Mouse (Mus musculus) gastrocnemius, postnatal 14 days (tissue): Measurements from ENCODE around the gene Clint1. TPM values are rescaled to one million over a fixed set of nuclear protein-coding genes. Genes with fewer than 3 reads are reported as not detected.

Experiments used
- DNase-seq: peaks from one replicate; pipeline ENCODE4 v3.0.0; 2021; ENCODE audit warnings: mixed read lengths
- intact Hi-C: fragments of 180-260 bp; cut with DNase I; formaldehyde crosslinking; loops from one replicate; pipeline ENCODE4 v1.15.1; 2025; ENCODE audit warnings: low total_unique reads
- total RNA-seq, 2 experiments: library from RNA; stranded (reverse); gene quantifications; 2 replicates each; pipeline ENCODE4 v1.2.3; 2021

Clint1 gene
- total RNA-seq, 2 experiments from 2014 or later = 32.4 to 37.7 TPM

DNA sequence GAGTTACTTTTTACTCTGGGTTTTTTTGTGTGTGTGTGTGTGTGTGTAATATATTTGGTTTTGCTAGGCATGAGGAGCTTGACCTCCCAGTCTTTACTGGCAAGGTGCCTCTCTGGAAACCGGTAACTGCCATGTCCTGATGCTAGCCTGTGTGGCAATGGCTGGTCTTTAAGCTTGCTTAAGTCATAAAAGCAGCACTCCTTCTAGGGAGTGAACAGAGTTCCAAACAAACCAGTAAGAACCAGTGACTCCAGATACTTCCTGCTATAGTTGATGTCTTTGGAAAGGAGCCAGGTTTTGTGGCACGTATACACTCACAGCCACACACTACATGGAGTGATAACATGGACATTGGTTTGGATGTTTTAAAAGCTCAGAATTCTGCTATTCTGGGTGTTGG lies 24.2 kb downstream of the Clint1 start:
- no peak for DNase-seq
- intact Hi-C loops = loop anchor here (10.0 kb wide), 1 partner anchor 81 kb away; no protein-coding TSS in a partner anchor

DNA sequence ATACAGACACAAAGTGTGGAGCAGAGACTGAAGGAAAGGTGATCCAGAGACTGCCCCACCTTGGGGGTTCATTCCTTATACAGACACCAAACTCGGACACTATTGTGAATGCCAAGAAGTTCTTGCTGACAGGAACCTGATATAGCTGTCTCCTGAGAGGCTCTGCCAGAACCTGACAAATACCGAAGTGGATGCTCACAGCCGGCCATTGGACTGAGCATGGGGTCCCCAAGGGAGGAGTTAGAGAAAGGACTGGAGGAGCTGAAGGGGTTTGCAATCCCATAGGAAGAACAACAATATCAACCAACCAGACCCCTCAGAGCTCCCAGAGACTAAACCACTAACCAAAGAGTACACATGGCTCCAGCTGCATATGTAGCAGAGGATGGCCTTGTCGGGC lies 27.5 kb downstream of the Clint1 start:
- peak; percentile 33 for DNase-seq
- intact Hi-C loops = loop anchor here (10.0 kb wide), 1 partner anchor 85 kb away; no protein-coding TSS in a partner anchor

DNA sequence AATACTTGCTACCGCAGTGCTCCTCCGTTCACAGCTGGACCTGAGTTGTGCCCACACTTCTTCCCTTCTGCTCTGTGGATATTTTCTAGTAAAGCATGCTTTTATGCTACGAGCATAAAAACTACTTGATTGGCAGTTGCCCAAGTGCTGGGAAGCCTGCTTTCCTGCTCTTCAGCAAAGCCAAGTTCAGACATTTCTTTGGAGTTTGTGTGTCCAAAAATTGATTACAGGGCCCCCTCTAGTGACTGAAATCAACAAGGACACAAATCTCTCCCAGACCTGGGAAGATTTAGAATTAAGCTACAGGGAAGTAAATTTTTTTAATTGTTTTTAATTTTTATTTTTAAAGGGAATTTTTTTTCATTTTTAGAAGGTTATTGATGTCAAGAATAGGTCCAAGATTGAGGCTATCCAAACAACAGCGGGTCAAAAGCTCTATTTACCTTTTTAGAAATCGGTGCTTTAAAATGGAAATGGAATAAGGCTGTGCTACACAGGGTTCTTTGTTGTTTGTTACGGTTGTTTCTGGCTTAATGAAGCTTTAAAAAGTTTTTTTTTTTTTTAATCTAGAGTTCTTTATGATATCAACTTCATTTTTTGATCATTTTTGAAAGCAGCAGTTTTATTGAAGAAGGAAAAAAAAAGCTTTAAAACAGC lies 29.3 kb downstream of the Clint1 start:
- DNase-seq = peak; percentile 50

DNA sequence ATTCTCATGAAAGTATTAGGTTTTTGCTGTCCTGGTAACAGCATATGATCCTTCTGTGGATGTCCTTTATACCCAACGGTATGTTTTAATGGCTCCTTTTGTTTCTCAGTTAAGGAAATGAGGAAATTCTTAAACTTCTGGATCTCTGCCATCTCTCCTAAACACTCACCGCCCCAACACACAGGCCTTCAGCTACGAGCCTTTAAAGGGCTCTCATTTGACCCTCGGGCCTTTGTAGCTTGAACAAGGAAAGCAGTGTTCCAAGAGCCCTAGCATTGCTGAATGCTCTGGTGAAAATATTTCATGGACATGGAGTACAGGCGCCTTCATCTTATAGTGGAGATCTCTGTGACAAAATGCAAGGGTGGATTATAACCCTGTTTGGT lies 29.8 kb downstream of the Clint1 start:
- no peak for DNase-seq
- intact Hi-C loops = loop anchor here (10.0 kb wide), 2 partner anchors 127 to 1287 kb away; no protein-coding TSS in a partner anchor

More for the DNA sequence above, 29.3 kb downstream of the Clint1 start:
- intact Hi-C loops = loop anchor here (10.0 kb wide), 2 partner anchors 126 to 1286 kb away; no protein-coding TSS in a partner anchor

DNA sequence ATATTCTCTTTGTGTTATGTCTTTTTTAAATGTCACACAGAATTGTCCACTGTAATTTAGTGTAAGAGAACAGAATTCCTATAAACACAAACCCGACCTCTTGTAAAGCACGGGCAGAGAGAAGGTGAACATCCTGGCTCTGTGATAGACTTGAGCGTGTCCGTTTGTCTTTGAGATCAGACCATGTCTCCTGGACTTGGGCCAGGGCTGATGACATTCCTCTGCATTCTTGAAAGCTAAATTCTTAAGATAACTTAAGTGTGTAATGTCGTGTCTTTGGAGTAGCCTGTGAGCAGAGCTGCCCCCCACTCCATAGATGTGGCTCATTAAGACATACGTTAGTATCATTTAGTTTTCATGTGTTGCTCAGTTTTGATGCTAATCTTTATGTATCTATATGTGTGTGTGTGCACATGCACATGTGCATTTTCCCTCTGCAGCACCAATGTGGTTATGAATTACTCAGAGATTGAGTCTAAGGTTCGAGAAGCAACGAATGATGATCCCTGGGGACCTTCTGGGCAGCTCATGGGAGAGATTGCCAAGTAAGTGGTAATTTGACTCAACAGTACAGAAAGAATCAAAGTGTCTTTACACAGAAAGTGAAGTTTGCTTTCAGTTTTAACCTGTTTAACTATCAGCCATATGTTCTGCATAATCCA lies 31.6 kb downstream of the Clint1 start:
- no peak for DNase-seq
- intact Hi-C loops = loop anchor here (10.0 kb wide), 2 partner anchors 129 to 1289 kb away; no protein-coding TSS in a partner anchor

DNA sequence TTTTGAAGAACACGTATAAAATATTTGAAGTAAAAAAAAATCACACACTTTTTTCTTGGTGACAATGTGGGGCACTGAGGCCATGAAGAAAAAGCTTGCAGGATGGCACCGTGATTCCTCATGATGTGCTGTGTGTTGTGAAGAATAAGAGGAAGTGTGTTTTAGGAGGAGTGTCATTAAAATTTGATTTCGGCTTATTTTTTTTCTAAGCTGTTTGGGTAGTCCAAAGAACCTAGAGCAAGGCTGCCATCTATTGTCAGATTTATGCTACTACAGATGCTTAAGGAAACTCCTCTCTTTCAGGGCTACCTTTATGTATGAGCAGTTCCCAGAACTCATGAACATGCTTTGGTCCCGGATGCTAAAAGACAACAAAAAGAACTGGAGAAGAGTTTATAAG lies 32.2 kb downstream of the Clint1 start:
- no peak for DNase-seq
- intact Hi-C loops = loop anchor here (10.0 kb wide), 2 partner anchors 129 to 1289 kb away; no protein-coding TSS in a partner anchor

DNA sequence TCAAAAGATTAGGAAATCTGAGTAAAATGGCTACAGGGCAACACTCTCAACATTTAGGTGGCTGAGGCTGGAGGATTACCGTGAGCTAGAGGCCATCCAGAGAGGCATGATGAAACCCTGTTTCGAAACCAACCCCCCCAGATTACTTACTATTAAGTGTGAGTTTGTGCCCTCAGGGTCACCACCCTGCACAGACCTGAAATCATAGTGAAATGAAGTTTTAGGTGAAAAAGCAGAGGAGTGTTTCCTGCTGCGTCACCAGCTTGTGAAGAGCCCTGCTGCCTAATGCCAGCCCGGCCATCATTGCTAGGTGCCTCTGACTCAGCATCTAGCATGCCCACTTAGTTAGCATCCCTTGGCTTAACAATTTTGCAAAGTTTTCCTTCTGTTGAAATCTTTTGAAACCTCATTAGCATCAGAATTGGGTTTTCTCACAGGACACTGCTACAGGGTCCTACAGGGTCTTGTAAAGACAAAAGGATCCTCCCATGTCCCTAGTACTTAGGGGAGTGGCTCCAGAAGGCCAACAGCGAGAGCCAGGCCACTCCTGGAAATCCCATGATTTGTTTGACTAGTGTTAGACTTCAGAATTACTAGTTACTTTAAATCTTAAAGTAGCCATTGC lies 33.9 kb downstream of the Clint1 start:
- intact Hi-C loops = loop anchor here (10.0 kb wide), 2 partner anchors 131 to 1291 kb away; no protein-coding TSS in a partner anchor
- no peak for DNase-seq

DNA sequence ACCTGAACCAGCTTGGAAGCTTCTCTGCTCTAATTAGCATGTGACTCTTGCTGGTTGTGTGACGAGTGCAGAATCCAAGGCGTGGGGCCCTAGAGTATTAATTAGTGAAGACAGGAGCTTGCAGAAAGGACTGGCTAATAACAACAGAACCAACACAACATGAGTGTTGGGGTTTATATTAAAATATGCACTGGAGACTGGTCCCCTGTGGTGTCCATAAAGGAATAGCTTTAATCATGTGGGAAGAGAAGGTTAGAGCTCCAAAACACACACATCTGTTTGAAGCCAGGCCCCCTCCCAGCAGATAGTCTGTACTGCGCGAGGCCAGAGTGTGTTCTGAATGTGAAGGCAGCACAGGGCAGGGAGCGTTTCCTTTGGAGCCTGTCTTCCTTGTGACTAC lies 34.7 kb downstream of the Clint1 start:
- no peak for DNase-seq
- intact Hi-C loops = loop anchor here (10.0 kb wide), 2 partner anchors 132 to 1292 kb away; no protein-coding TSS in a partner anchor

DNA sequence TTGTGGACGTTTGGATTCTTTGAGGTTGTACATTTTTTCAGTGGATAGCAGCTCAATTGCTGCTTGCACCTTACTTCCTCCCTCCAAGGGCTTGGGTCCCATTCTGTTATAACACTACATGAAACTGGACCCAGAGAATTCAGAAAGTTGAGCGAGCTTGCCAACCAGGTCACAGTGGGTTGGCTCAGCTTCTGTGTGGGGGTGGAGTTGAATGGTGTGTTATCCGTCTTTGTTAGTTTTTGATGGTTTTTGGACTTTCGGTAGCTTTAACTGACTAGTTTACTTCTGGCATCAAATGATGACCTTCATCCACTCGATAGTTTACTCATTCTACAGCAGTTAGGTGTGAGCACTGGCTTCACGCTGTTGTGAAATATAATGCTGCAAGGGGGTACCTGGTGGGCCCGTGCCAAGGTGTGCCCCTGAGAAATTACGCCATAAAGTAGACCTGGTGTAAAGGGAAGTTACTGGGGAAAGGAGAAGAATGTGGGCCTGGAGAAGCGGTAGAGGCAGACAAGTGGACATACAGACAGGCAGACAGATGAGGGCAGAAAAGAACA lies 36.7 kb downstream of the Clint1 start:
- no peak for DNase-seq
- intact Hi-C loops = loop anchor here (10.0 kb wide), 2 partner anchors 134 to 1294 kb away; no protein-coding TSS in a partner anchor

DNA sequence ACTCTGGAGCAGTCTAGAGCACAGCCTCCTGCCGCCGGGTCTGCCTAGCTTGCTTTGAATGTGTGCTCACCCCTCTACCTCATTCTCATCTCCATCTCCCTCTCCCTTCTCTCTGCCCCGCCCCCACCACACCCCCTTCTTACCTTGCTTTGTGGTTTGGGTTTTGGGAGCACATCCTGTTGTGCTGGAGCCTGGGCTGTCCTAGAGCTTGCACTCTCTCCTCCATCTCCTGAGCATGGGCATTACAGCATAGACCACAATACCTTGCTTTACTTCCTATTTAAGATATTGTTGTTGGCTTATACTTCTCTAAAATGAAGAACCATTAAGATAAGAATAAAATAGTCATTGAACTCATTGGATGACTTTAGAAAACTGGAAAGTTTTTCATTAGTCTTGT lies 38.1 kb downstream of the Clint1 start:
- no peak for DNase-seq
- intact Hi-C loops = loop anchor here (10.0 kb wide), 2 partner anchors 135 to 1295 kb away; no protein-coding TSS in a partner anchor

DNA sequence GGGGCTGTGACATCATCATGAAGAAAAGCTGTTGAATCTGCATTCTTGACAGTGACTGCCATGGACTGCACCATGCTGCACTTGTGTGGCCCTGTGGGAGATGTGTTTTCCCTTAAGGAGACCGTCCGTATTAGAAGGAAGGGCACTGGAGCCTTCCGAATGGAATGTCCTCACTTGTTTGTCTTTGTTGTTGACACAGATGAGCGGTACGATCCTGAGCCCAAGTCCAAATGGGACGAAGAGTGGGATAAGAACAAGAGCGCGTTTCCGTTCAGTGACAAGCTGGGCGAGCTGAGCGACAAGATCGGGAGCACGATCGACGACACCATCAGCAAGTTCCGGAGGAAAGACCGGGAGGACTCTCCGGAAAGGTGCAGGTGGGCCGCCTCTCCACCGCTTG lies 38.6 kb downstream of the Clint1 start:
- intact Hi-C loops = no loop called here
- DNase-seq = no peak

DNA sequence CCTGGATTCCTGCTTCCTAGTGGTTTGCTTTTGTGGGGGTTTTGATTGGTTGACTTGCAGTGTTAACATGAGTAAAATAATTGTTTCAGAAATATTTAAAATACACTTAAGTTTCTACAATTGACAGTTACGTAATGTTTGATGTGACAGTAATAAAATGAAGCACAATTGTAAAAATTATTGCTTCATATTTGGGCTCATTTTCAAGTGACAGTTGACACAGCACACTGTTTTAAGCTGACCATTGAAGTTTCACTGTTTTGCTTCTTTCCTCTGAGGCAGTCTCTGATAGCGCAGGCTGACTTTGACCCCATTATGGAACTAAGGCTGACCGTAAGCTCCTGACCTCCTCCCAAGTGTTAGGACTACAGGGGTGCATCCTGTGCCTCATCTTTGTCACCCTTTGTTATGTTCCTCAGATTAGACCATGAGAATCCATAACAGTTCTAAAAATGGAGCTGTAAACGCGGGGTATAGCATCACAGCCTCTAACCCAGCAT lies 41.1 kb downstream of the Clint1 start:
- intact Hi-C loops = no loop called here
- no peak for DNase-seq

DNA sequence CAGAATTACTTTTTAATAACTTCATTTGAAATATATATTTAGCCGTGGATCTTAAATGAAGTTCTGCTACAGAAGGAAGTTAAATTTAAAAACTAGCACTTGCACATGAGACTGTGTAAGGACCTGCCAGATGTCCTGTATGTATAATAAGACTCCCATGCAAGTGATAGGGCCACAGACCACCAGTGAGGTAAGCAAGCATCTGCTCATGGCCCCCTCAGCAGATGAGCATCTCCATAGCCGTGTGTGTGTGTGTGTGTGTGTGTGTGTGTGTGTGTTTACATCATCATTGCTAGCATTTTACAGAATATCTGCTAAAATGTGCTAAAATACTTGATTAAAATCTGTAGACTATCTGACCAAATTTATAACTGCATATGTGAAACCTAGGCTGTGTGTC lies 45.5 kb downstream of the Clint1 start:
- intact Hi-C loops = no loop called here

DNA sequence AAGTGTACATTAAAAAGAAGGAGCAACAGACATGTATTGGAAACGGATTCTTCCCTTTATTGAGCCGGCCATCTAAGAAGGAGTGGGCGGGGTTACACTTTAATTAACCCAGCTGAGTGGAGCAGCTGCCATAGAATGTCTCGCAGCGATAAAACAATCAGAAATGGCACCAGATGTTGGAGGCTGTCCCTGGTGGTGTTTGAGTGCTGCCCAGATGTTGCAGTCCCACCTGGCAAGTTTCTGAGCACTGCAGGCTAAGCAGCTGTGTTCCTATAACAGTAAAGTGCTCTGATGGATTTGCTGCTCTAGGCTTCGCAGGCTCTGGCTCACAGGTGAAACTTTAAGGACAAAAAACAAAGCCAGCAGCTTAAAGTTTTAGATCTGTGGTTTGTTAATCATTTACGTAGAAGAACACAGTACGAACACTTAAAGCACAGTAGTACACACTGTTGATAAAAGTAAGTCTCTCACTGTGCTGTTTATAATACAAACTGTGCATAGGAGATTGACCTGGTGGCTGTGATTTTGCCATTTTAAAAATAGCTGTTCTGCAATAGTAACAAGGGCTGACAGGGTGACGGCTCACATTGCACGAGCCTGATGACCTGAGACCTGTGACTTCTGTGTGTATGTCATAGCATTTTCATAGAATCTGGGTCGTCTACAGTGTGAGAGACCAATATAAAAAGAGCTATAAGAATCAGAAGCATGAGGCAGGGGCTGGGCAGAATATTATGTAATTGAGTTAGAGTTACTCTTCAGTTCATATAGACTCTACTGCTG lies 48.6 kb downstream of the Clint1 start:
- DNase-seq = no peak
- intact Hi-C loops = no loop called here

More for the DNA sequence above, 45.5 kb downstream of the Clint1 start:
- DNase-seq = no peak

DNA sequence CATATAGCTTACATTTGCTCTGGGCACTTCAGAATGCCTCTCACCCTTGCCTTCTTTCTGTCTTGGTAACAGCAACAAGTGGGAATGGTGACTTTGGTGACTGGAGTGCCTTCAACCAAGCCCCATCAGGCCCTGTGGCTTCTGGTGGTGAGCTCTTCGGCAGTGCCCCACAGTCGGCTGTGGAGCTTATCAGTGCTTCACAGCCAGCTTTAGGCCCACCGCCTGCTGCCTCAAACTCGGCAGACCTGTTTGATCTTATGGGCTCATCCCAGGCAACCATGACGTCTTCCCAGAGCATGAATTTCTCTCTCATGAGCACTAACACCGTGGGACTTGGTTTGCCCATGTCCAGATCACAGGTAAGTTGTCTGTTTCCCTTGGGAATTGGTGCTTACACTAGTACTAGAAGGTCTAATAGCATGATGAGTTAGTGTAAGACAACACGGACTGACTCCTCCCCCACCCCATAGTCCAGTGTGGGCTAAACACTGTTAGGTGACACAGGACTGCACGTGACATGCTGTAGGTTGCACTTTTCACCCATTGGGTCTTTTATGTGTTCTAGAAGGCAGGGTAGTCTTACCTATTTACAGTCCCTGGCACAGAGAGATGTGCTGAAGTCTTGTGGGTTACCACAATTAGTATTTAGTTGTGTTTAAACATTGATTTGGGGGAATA lies 54.4 kb downstream of the Clint1 start:
- intact Hi-C loops = no loop called here
- DNase-seq = no peak

DNA sequence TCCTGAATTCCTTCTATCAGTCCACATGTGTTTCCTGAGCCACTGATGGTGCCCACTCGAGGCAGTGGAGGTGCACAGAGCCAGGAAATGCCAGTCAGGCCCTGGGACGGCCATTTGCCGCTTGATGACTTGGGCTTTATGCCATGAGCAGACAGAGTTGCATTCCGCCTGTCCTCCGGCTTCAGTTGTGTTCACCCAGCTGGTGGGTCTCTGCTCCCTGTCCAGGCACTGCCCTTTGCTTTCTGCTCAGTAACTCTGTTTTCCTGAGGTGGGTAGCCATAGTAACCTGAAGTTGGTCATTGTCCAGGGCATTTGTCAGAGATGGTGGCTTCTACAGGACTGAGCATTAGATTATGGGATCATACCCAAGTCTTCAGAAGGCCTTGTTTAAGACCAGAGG lies 55.5 kb downstream of the Clint1 start:
- intact Hi-C loops = no loop called here
- no peak for DNase-seq

DNA sequence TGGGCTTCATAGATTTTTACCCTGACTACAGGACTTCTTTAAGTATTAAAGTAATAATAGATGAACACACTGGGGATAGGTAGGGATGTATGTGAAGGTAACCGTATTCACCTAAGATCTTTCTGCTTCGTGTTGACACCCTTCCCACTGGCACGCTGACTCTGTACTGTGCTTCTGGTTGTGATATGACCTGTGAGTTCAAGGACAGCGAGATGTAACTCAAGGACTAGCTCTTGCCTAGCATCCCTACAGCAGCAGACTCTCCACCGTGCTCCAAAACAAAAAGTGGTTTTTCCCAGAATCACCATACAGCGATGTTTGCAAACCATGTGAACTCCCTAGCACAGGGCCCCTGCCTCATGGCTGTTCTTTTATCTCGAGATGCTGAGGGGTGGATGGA lies 56.2 kb downstream of the Clint1 start:
- no peak for DNase-seq
- intact Hi-C loops = no loop called here

DNA sequence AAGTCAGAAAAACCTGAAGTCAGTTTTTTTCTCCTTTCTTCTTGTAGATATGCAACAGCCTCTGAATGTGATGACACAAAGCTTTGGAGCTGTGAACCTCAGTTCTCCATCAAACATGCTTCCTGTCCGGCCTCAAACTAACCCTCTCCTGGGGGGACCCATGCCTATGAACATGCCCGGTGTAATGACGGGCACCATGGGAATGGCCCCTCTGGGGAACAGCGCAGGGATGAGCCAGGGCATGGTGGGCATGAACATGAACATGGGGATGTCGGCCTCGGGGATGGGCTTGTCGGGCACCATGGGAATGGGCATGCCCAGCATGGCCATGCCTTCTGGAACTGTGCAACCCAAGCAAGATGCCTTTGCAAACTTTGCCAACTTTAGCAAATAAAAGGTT lies 57.0 kb downstream of the Clint1 start:
- intact Hi-C loops = no loop called here

More for the DNA sequence above, 57.0 kb downstream of the Clint1 start:
- DNase-seq = no peak
